Mouse (Mus musculus): Measurements from ENCODE around the gene Ntn3. TPM values are rescaled to one million over a fixed set of nuclear protein-coding genes. Genes with fewer than 3 reads are reported as not detected.

Ntn3 gene
- polyA plus RNA-seq, 1 experiment, result 0.13 TPM

DNA sequence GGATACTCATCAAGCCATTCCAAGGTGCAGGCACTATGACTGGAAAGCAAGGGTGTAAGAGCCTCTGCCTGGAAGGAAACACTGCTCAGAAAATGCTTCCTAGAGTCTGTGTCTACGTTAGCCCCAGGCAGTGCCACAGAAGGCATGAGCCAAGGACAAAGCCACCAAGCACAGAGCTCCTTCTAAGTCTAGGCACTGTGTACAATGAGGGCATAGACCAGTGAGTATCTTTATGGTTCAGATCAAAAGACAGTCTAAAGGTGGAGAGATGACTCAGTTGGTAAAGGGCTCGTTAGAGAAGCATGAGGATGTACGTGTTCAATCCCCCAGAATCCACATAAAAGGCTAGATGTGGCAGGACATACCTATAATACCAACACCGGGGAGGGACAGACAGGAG, 8.2 kb downstream of the Ntn3 start:
- Histone ChIP-seq H3K4me3 (no peak overlapping the region), H3K4me2 (ENCODE audit: low read depth) (no peak overlapping the region), H3K79me2 (ENCODE audit: control insufficient read depth, insufficient read depth) (no peaks in the 10 kb centered on the region), H3K27me3 (ENCODE audit: control insufficient read depth, insufficient read depth, insufficient read length) (no peaks in the 10 kb centered on the region), H3ac (ENCODE audit: control insufficient read depth, insufficient read length) (no peak overlapping the region), H3K36me3 (ENCODE audit: control insufficient read depth, insufficient read depth) (no peaks in the 10 kb centered on the region)
- TF ChIP-seq TCF12 (IDR thresholded peaks at IDR 0.05; ENCODE audit: insufficient read depth, poor library complexity, severe bottlenecking) (no peak), SRF (IDR thresholded peaks at IDR 0.05; ENCODE audit: control insufficient read depth, insufficient read length, low read depth) (no peak), TCF3 (IDR thresholded peaks at IDR 0.05; ENCODE audit: insufficient read length, low read depth) (no peak), CEBPB (IDR thresholded peaks at IDR 0.05; ENCODE audit: insufficient read depth, poor library complexity, severe bottlenecking) (no peak), REST (IDR thresholded peaks at IDR 0.05; ENCODE audit: insufficient read depth, insufficient read length) (no peak), MYOG (IDR thresholded peaks at IDR 0.05; ENCODE audit: control insufficient read depth in 1 of 3, insufficient read depth in 1 of 3, insufficient read length in 2 of 3, low read depth in 2 of 3) (no peak)

DNA sequence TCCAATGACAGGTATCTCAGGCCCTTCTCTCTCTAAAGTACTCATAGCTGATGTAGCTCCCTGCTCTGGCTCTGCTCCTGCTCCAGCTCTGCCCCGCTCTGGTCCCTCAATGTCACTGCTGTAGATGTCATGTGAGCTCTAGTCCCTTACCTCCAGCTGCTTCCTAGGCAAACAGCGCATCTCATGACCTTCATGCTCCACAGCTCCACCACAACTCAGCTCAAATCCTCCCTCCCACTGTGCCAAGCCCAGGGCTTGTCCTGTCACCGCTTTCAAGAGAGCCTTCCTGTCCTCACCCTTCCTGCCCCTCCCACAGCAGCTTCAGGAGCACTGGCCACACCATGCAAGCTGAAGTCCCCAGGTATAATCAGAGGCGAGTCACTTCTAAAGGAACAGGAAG, 9.6 kb downstream of the Ntn3 start:
- Histone ChIP-seq H3K4me3 (no peak overlapping the region), H3ac (ENCODE audit: control insufficient read depth, insufficient read length) (no peak overlapping the region), H3K4me2 (ENCODE audit: low read depth) (no peak overlapping the region), H3K79me2 (ENCODE audit: control insufficient read depth, insufficient read depth) (no peaks in the 10 kb centered on the region), H3K36me3 (ENCODE audit: control insufficient read depth, insufficient read depth) (no peaks in the 10 kb centered on the region), H3K27me3 (ENCODE audit: control insufficient read depth, insufficient read depth, insufficient read length) (no peaks in the 10 kb centered on the region)
- TF ChIP-seq POLR2AphosphoS2 (IDR thresholded peaks at IDR 0.05; ENCODE audit: insufficient read length, low read depth) (no peak), POLR2A (IDR thresholded peaks at IDR 0.05; ENCODE audit: insufficient read length, low read depth) (no peak), CEBPB (IDR thresholded peaks at IDR 0.05; ENCODE audit: insufficient read depth, poor library complexity, severe bottlenecking) (no peak), MYOG (IDR thresholded peaks at IDR 0.05; ENCODE audit: control insufficient read depth in 1 of 3, insufficient read depth in 1 of 3, insufficient read length in 2 of 3, low read depth in 2 of 3) (no peak), MAX (IDR thresholded peaks at IDR 0.05; ENCODE audit: low read depth) (no peak), E2F4 (IDR thresholded peaks at IDR 0.05; ENCODE audit: insufficient read depth) (no peak)

DNA sequence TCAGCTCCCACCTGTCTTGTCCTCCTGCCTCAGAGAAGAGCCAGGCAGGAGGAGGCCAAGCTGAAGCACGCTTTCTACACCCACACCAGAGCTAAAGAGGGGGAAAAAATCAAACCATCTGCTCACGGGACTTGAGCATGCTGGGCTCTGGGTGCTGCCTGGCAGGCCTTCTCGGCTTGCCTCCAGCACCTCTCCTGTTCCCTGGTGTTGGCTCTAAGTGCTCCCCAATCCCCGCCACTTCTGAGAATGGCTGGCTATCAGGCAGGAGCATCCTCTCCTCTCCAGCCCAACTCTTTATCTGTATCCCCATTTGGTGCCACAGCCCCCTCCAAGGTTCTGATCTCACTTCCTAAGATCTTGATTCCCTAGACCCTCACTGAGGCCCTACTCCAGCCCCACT, 10.1 kb downstream of the Ntn3 start:
- Histone ChIP-seq H3K36me3 (ENCODE audit: control insufficient read depth, insufficient read depth) (no peaks in the 10 kb centered on the region), H3K27me3 (ENCODE audit: control insufficient read depth, insufficient read depth, insufficient read length) (no peaks in the 10 kb centered on the region), H3K79me2 (ENCODE audit: control insufficient read depth, insufficient read depth) (no peaks in the 10 kb centered on the region), H3ac (ENCODE audit: control insufficient read depth, insufficient read length) (no peak overlapping the region), H3K4me3 (no peak overlapping the region), H3K4me2 (ENCODE audit: low read depth) (no peak overlapping the region)
- TF ChIP-seq USF1 (IDR thresholded peaks at IDR 0.05; ENCODE audit: low read depth) (no peak), TCF3 (IDR thresholded peaks at IDR 0.05; ENCODE audit: insufficient read length, low read depth) (no peak), MYOG (IDR thresholded peaks at IDR 0.05; ENCODE audit: control insufficient read depth in 1 of 3, insufficient read depth in 1 of 3, insufficient read length in 2 of 3, low read depth in 2 of 3) (no peak), E2F4 (IDR thresholded peaks at IDR 0.05; ENCODE audit: insufficient read depth) (no peak), TCF12 (IDR thresholded peaks at IDR 0.05; ENCODE audit: insufficient read depth, poor library complexity, severe bottlenecking) (no peak), CEBPB (IDR thresholded peaks at IDR 0.05; ENCODE audit: insufficient read depth, poor library complexity, severe bottlenecking) (no peak), POLR2A (IDR thresholded peaks at IDR 0.05; ENCODE audit: insufficient read length, low read depth) (no peak), SRF (IDR thresholded peaks at IDR 0.05; ENCODE audit: control insufficient read depth, insufficient read length, low read depth) (no peak), POLR2AphosphoS2 (IDR thresholded peaks at IDR 0.05; ENCODE audit: insufficient read length, low read depth) (no peak), MAX (IDR thresholded peaks at IDR 0.05; ENCODE audit: low read depth) (no peak), MYOD1 (IDR thresholded peaks at IDR 0.05; ENCODE audit: control insufficient read depth in 1 of 3, insufficient read length in 2 of 3, low read depth in 2 of 3) (no peak), REST (IDR thresholded peaks at IDR 0.05; ENCODE audit: insufficient read depth, insufficient read length) (no peak)

DNA sequence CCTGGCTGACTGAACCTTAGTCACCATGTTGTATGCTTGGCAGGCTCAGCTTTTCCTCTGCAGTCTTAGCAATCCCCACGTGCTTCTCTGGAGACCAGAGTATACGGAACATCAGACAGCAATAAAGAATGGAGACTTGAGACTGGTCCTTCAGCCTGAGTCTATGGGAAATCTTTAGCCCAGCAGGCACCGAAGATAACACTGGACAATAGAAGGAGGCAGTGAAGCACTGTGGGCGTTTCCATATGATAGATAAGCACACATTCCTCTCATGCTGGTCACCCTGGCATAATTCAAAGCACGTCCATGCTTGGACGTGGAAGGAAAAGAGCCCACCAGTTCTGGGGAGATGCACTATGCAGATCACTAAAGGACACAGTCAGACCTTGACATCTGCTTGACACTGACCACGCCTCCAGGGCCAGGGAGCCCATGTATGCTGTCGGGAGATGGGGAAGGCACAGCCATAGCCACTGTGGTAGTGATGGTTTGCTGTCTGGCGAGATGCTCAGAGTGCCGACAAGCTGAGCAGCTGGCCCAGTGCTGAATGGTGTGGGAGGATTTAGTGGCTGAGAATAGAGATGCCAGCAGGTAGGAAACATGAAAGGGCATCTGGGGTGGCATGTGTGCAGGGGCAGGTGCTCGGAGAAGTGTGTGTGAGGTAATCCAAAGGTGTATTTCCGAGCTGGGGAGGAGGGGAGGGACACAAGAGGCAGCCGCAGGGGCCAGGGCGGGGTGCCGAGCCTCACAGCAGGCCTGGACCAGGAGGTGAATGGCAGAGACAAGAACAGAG, 12.1 kb downstream of the Ntn3 start:
- Histone ChIP-seq H3K4me3 (no peak overlapping the region), H3ac (ENCODE audit: control insufficient read depth, insufficient read length) (no peak overlapping the region), H3K4me2 (ENCODE audit: low read depth) (no peak overlapping the region), H3K36me3 (ENCODE audit: control insufficient read depth, insufficient read depth) (no peaks in the 10 kb centered on the region), H3K27me3 (ENCODE audit: control insufficient read depth, insufficient read depth, insufficient read length) (no peaks in the 10 kb centered on the region), H3K79me2 (ENCODE audit: control insufficient read depth, insufficient read depth) (no peaks in the 10 kb centered on the region)
- no peak for TF ChIP-seq TCF12 (IDR thresholded peaks at IDR 0.05; ENCODE audit: insufficient read depth, poor library complexity, severe bottlenecking)
- no peak for TF ChIP-seq USF1 (IDR thresholded peaks at IDR 0.05; ENCODE audit: low read depth)
- TF ChIP-seq POLR2AphosphoS2 (IDR thresholded peaks at IDR 0.05; ENCODE audit: insufficient read length, low read depth), result no peak
- no peak for TF ChIP-seq E2F4 (IDR thresholded peaks at IDR 0.05; ENCODE audit: insufficient read depth)
- no peak for TF ChIP-seq REST (IDR thresholded peaks at IDR 0.05; ENCODE audit: insufficient read depth, insufficient read length)

DNA sequence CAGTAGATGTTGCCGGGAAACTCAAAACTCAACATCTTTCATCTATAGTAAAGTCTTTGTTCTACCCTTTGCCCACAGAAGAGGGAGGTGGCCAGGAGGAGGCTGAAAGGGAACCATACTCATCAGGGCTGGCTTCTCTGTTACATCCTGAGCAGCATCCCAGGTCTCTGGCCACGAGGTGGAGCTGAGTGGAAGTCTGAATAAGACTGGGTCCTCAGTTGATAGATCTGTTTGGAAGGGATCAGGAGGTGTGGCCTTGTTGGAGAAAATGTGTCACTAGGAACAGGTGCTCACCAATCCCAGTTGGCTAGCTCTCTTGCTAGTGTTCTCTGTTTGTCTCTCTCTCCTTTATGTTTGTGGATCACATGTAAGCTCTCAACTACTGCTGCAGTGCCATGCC, 14.0 kb downstream of the Ntn3 start:
- Histone ChIP-seq H3ac (ENCODE audit: control insufficient read depth, insufficient read length) (no peak overlapping the region), H3K36me3 (ENCODE audit: control insufficient read depth, insufficient read depth) (no peaks in the 10 kb centered on the region), H3K4me3 (no peak overlapping the region), H3K79me2 (ENCODE audit: control insufficient read depth, insufficient read depth) (no peaks in the 10 kb centered on the region), H3K27me3 (ENCODE audit: control insufficient read depth, insufficient read depth, insufficient read length) (no peaks in the 10 kb centered on the region), H3K4me2 (ENCODE audit: low read depth) (no peak overlapping the region)
- no peak for TF ChIP-seq TCF3 (IDR thresholded peaks at IDR 0.05; ENCODE audit: insufficient read length, low read depth)
- no peak for TF ChIP-seq TCF12 (IDR thresholded peaks at IDR 0.05; ENCODE audit: insufficient read depth, poor library complexity, severe bottlenecking)
- TF ChIP-seq MYOG (IDR thresholded peaks at IDR 0.05; ENCODE audit: control insufficient read depth in 1 of 3, insufficient read depth in 1 of 3, insufficient read length in 2 of 3, low read depth in 2 of 3), result no peak
- TF ChIP-seq REST (IDR thresholded peaks at IDR 0.05; ENCODE audit: insufficient read depth, insufficient read length), result no peak
- TF ChIP-seq MAX (IDR thresholded peaks at IDR 0.05; ENCODE audit: low read depth), result no peak
- no peak for TF ChIP-seq E2F4 (IDR thresholded peaks at IDR 0.05; ENCODE audit: insufficient read depth)
- TF ChIP-seq CEBPB (IDR thresholded peaks at IDR 0.05; ENCODE audit: insufficient read depth, poor library complexity, severe bottlenecking), result no peak
- TF ChIP-seq POLR2A (IDR thresholded peaks at IDR 0.05; ENCODE audit: insufficient read length, low read depth), result no peak
- TF ChIP-seq SRF (IDR thresholded peaks at IDR 0.05; ENCODE audit: control insufficient read depth, insufficient read length, low read depth), result no peak
- no peak for TF ChIP-seq USF1 (IDR thresholded peaks at IDR 0.05; ENCODE audit: low read depth)
- TF ChIP-seq MYOD1 (IDR thresholded peaks at IDR 0.05; ENCODE audit: control insufficient read depth in 1 of 3, insufficient read length in 2 of 3, low read depth in 2 of 3), result no peak
- no peak for TF ChIP-seq POLR2AphosphoS2 (IDR thresholded peaks at IDR 0.05; ENCODE audit: insufficient read length, low read depth)

Data from myocyte (in vitro differentiated cells).